Mouse (Mus musculus) 416B (cell line): ENCODE data around the gene Eif4ebp2.

Source experiments
- DNase-seq: peaks from one replicate; pipeline ENCODE4 v3.0.0; 2011; ENCODE audit warnings: low read depth

Eif4ebp2 gene

DNA sequence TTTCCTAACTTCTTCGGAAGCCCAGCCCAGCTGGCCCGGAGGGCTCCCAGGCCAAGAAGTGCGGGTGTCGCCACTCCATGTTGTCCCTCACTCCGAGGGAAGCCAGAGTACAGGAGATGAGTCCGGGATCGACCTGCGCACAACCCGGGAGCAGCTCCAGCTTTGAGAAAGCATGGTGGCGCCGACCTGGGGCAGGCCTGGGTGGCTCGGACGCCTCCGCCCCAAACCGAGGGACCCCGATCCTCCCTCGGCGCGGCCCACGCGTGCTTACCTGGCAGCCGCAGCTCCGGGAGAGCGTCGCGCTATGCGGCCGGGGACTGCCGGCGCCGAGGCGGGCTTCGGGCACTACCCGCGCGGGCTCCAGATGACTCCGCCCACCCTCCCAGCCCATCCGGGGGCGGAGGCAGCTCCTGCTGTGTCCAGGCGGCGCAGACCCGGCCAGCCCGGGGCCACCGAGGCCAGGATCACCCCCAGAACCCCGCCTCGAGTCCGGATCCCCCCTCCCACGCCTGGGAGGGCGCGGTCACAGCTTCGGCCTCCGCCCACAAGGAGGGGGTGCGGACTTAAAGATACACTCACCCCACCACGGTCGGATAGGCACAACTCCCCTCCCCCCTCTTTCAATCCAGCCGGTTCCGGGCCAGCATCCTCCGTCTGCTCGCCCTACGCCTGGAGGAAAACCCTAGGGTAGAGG lies 69.3 kb downstream of the Eif4ebp2 start, which contains the start of gene Pald1:
Gene Pald1 (minus strand): TSS at position 510 of the 694 bp plus-strand sequence.
- DNase-seq, result peak; percentile 52

DNA sequence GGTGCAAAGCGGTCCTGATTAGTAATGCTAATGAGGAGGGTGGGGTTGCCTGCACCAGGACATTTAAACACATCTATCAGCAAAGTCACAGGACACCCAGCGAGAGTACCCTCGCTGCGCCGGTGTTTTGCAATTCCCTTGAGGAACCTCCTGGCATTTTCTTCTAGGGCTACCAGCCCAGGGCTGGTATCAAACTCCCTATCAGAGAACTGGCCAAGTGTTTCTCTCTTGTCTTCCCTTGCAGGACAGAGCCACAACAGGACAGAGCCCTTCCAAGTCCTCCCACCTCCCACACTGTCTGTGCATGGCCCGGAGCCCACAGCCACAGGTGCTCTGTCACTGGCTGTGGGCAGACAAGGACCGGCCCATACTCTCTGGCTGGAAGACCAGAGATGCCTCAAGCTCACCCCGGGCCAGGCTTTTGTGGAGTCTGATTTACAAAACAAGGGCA lies 70.2 kb downstream of the Eif4ebp2 start:
- no peak for DNase-seq

DNA sequence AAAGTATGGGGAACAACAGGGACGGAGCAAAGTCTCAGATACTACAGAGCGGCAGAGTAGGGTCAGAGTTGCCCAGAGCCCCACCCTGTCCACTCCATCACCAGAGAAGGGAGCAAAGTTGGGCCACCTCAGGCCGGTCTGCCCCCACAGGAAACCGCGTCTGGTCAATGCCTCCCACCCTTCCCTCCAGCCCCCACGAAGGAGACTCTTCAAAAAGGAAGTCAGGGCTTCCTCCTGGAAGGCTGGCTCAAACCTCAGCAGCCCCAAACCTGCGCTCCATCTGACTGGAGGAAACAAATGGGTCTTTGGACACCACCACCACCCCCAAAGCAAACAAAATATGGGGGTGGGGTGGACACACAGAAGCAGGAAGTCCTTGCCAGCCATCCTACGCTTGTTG lies 70.6 kb downstream of the Eif4ebp2 start:
- DNase-seq, result peak; percentile 88

DNA sequence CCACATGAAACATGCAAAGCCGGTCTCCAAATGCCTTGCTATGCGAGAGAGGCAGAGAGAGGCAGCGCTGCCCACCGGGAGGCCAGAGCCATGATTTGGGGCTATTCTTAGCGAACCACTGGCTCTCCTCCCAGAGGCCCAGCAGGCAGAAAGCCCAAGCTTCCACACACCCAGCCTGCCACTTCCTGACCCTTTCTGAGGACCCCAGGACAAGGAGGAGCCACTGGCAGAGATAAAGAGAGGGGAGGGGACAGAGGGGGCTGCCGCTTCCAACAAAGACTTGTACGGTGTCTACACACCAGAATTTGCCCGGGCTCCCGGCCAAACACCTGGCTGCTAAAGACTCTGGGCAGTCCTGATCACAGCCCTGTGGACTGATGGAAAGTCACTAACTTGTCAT lies 72.3 kb downstream of the Eif4ebp2 start:
- no peak for DNase-seq

DNA sequence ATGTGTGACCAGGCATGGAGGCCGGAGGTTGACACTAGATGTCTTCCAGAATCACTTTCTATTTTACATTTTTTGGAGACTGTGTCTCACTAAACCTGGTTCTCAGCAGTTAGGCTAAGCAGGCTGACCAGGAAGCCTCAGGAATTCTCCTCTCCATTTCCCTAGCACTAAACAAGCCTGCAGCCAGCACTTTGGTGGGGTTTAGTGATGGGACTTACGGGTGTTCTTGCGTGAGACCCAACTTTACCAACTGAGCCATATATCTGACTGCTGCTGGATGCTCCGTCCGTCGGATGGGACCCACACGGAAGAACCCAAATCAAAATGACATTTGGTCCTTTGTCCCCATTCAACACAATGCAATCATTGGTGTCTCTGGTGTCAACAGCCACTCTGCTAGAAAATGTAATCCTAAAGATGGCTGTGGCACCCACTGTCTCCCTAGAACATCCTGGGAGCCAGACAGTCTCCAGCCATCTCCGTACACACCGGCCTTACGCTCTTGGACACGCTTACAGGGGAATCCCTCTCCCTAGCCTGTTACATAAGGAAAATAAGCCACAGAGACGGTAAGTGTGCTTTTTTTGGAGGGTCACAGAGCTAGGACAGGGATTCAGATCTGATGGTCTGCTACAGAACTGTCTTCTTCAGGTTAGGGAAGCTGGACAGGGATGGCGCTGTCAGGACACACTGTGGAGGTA lies 73.0 kb downstream of the Eif4ebp2 start:
- no peak for DNase-seq

DNA sequence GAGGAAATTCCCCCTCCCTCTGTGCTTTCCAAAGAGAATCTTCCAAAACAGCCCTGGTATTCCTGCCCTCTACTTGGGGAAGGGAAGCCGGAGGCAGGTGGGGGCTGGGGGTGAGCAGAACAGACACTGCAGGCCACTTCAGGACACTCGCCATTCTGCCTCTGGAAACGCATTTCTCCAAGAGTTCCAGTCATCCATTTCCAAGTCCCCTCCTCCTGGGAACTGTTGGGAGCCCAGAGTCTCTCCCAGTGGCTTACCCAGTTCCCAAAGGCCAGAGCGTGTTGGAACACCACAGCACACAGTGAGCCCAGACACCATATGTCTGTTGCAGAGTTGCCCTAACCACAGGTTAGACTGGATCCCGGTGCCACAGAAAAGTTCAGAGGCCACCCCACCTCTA lies 73.8 kb downstream of the Eif4ebp2 start:
- DNase-seq, result no peak
